Mouse (Mus musculus) midbrain, embryonic 16.5 days (tissue): ENCODE results near the gene Gm20388. TPM values are rescaled to one million over a fixed set of nuclear protein-coding genes. Genes with fewer than 3 reads are reported as not detected.

Experiments
- ATAC-seq: fragments of 200-750 bp; cut with Nextera tagmentation; 2 replicates; pipeline ENCODE4 v1.8.0; 2017; ENCODE audit warnings: moderate TSS enrichment
- H3K27ac ChIP-seq: fragments of 300-500 bp; sonication (generic); 2 replicates; pipeline ENCODE4 v1.5.1; 2014; ENCODE audit warnings: mild to moderate bottlenecking, low read length, mixed read lengths
- H3K27me3 ChIP-seq: fragments of 300-500 bp; sonication (generic); 2 replicates; pipeline ENCODE4 v1.6.1; 2014; ENCODE audit warnings: low read depth, low read length, mixed read lengths; ENCODE audit not compliant: control insufficient read depth, insufficient read depth
- H3K36me3 ChIP-seq: fragments of 300-500 bp; sonication (generic); 2 replicates; pipeline ENCODE4 v1.6.1; 2014; ENCODE audit warnings: mild to moderate bottlenecking, low read length, moderate library complexity, mixed read lengths; ENCODE audit not compliant: control insufficient read depth, insufficient read depth
- H3K4me1 ChIP-seq: fragments of 300-500 bp; sonication (generic); 2 replicates; pipeline ENCODE4 v1.6.1; 2014; ENCODE audit warnings: mild to moderate bottlenecking, low read length, mixed read lengths; ENCODE audit not compliant: control insufficient read depth, insufficient read depth
- H3K4me2 ChIP-seq: fragments of 300-500 bp; sonication (generic); 2 replicates; pipeline ENCODE4 v1.6.1; 2014; ENCODE audit warnings: mild to moderate bottlenecking, low read length, mixed read lengths
- H3K4me3 ChIP-seq: fragments of 300-500 bp; sonication (generic); 2 replicates; pipeline ENCODE4 v1.5.1; 2014; ENCODE audit warnings: low read depth, mild to moderate bottlenecking, low read length, moderate library complexity, mixed read lengths
- H3K9ac ChIP-seq: fragments of 300-500 bp; sonication (generic); 2 replicates; pipeline ENCODE4 v1.6.1; 2014; ENCODE audit warnings: low read depth, low read length, mixed read lengths
- H3K9me3 ChIP-seq: fragments of 300-500 bp; sonication (generic); replicated peaks from 2 replicates; pipeline ENCODE4 v1.6.1; 2014; ENCODE audit warnings: mild to moderate bottlenecking, low read length, mixed read lengths; ENCODE audit not compliant: control insufficient read depth, poor library complexity, severe bottlenecking
- WGBS: fragments of 180-500 bp; shearing (Covaris S2); extraction: QIAGEN DNeasy Blood & Tissue Kit; methylation state at CpG from one replicate; pipeline ENCODE4 v1.1.7; 2014; 5-methylcytosine and 5-hydroxymethylcytosine counted together
- polyA plus RNA-seq: library from polyadenylated mRNA; unstranded; fragments of >200 nt; fragmentation: Nextera tagmentation; extraction: Ambion mirVana; gene quantifications from 2 replicates; pipeline ENCODE4 v1.2.1, GENCODE M21; 2015

Gm20388 gene
- polyA plus RNA-seq, 1 experiment from 2014 or later, result 7.5 TPM

DNA sequence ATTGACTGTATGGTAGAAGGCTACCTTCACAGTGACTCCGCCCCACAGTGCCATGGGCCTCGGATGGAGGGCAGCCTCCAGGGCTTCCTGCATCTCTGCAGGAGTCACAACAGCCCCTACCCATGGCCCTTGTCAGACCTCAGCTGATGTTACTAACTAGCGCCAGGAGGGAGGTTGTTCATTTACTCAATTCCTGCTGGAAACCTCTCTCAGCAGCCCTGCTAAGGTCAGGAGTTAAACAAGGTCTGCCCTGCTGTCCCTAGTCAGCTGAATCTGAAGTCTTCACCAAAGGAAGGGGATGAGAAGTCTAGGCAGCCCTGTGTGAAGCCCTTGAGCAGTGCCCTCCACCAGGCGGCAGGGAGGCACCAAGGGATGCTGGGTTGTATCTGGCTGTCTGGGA lies 2160.6 kb downstream of the Gm20388 start:
- Histone ChIP-seq H3K9me3 (no peaks in the 10 kb centered on the region), H3K27me3 (no peaks in the 10 kb centered on the region), H3K4me3 (no peak overlapping the region), H3K36me3 (no peaks in the 10 kb centered on the region), H3K4me2 (no peak overlapping the region), H3K9ac (no peak overlapping the region), H3K4me1 (no peaks in the 10 kb centered on the region; the same call in 1 of the 2 replicates), H3K27ac (no peak overlapping the region)
- WGBS, result 62% methylated on average over 4 of the region's 4 CpGs
- no peak for ATAC-seq

GRCm38 (mm10) chr8:122073964-122074363 lies 2163.3 kb downstream of the Gm20388 start:
- no peak overlapping the region for H3K4me2 ChIP-seq
- ATAC-seq, result no peak
- WGBS, result 79% methylated on average over 9 of the region's 9 CpGs
- H3K9ac ChIP-seq, result no peak overlapping the region
- H3K4me3 ChIP-seq, result no peak overlapping the region
- H3K4me1 ChIP-seq, result peaks cover 3% of the 10 kb centered on the region; the same call in 1 of the 2 replicates
- H3K27me3 ChIP-seq, result no peaks in the 10 kb centered on the region
- no peaks in the 10 kb centered on the region for H3K36me3 ChIP-seq
- H3K27ac ChIP-seq, result no peak overlapping the region
- no peaks in the 10 kb centered on the region for H3K9me3 ChIP-seq

DNA sequence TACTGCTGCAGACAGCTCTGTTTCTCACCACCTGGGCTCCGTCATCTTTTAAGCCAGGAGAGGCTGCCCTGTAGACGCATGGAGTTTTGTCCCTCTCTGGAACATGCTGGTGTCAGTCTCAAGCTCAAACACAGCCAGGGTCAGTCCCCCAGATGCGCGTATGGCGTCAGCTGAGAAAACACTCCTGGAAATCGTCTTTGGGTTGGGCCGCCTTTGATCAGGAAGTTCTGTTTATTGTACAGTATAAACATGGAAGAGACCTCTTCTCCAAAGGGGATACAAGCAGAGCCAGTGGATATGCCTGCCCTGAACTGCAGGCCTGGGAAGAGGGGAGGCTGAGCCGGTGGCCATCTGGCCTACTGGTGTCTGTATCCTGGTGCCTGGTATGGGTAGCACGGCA lies 2163.8 kb downstream of the Gm20388 start:
- no peak overlapping the region for H3K4me3 ChIP-seq
- H3K9ac ChIP-seq, result no peak overlapping the region
- no peak for ATAC-seq
- H3K27me3 ChIP-seq, result no peaks in the 10 kb centered on the region
- no peaks in the 10 kb centered on the region for H3K9me3 ChIP-seq
- H3K27ac ChIP-seq, result no peak overlapping the region
- no peaks in the 10 kb centered on the region for H3K36me3 ChIP-seq
- no peak overlapping the region for H3K4me2 ChIP-seq
- peaks cover 3% of the 10 kb centered on the region; the same call in 1 of the 2 replicates for H3K4me1 ChIP-seq
- 88% methylated on average over 9 of the region's 9 CpGs for WGBS

GRCm38 (mm10) chr8:122074977-122075376 lies 2164.3 kb downstream of the Gm20388 start:
- Histone ChIP-seq H3K9me3 (no peaks in the 10 kb centered on the region), H3K27me3 (no peaks in the 10 kb centered on the region), H3K4me2 (no peak overlapping the region), H3K36me3 (no peaks in the 10 kb centered on the region), H3K27ac (no peak overlapping the region), H3K4me1 (peaks cover 3% of the 10 kb centered on the region; the same call in 1 of the 2 replicates), H3K4me3 (no peak overlapping the region), H3K9ac (no peak overlapping the region)
- WGBS, result 82% methylated on average over 4 of the region's 4 CpGs
- no peak for ATAC-seq

DNA sequence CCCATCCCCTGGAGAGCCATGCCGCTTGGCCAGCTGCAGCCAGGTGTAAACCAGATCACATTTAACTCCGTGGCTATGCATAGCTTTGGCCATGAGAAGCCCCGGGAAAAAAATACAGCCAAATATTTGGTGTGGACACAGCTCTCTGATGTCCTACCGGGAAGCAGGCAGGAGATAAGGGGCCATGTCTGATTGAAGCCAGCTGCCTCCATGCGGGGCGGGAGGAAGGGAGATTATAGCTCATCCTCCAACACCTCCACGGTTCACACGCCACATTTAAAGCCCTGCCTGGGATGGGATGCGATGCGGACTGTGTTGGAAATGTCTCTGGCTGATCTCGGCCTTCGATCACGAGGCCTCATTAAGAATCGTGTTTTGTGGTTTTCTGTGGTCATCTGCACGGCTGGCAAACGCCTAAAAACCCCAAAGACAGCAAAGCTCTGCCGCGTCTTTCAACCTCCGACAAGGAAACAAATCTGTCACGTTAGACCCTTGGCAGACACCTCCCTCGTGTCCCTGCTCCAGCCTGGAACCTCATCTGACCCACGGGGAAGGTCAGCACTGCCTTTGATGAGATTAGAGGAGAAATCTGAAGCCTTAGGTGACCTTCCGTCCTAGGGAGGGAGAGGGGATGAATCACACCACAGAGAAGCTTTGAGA lies 2165.7 kb downstream of the Gm20388 start:
- Histone ChIP-seq H3K4me3 (no peak overlapping the region), H3K4me2 (no peak overlapping the region), H3K9ac (peak overlapping the region; percentile 13; the same call in 1 of the 2 replicates), H3K27me3 (no peaks in the 10 kb centered on the region), H3K4me1 (peaks cover 3% of the 10 kb centered on the region; the same call in 1 of the 2 replicates), H3K9me3 (no peaks in the 10 kb centered on the region), H3K36me3 (no peaks in the 10 kb centered on the region), H3K27ac (no peak overlapping the region)
- no peak for ATAC-seq
- WGBS, result 35% methylated on average over 23 of the region's 23 CpGs

DNA sequence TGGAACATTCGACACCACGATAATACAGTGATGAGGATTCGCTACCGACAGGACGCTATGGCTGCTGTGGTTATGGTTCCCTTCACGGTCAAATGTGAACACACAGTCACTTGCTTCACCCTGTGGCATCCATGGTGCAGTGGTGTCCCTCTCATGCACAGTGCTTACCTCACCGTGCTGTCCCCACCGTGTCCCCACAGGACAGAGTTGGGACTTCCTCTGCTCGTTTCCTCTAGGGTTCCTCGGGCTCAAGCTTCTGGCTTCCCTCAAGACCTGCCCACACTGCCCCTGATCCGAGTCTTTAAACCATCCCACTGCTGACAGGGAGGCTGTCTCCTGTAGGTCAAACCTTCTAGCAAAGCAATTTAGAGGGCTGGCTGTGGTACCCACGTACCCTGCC lies 2167.7 kb downstream of the Gm20388 start:
- Histone ChIP-seq H3K9ac (no peak overlapping the region), H3K36me3 (no peaks in the 10 kb centered on the region), H3K27ac (no peak overlapping the region), H3K27me3 (no peaks in the 10 kb centered on the region), H3K4me3 (no peak overlapping the region), H3K4me2 (no peak overlapping the region), H3K9me3 (no peaks in the 10 kb centered on the region), H3K4me1 (peaks cover 3% of the 10 kb centered on the region; the same call in 1 of the 2 replicates)
- WGBS, result 88% methylated on average over 12 of the region's 12 CpGs
- no peak for ATAC-seq

- H3K4me2 ChIP-seq, result no peak overlapping the region
- 57% methylated on average over 6 of the region's 6 CpGs for WGBS
- H3K9me3 ChIP-seq, result no peaks in the 10 kb centered on the region
- peaks cover 3% of the 10 kb centered on the region; the same call in 1 of the 2 replicates for H3K4me1 ChIP-seq
- no peak overlapping the region for H3K9ac ChIP-seq
- H3K36me3 ChIP-seq, result no peaks in the 10 kb centered on the region
- no peak overlapping the region for H3K4me3 ChIP-seq
- no peaks in the 10 kb centered on the region for H3K27me3 ChIP-seq
- ATAC-seq, result no peak
- no peak overlapping the region for H3K27ac ChIP-seq
Measured at GRCm38 (mm10) chr8:122079093-122079492, 2168.5 kb downstream of the Gm20388 start.

GRCm38 (mm10) chr8:122080347-122080746 lies 2169.7 kb downstream of the Gm20388 start:
- Histone ChIP-seq H3K9me3 (no peaks in the 10 kb centered on the region), H3K27ac (no peak overlapping the region), H3K4me1 (peaks cover 3% of the 10 kb centered on the region; the same call in 1 of the 2 replicates), H3K27me3 (no peaks in the 10 kb centered on the region), H3K9ac (no peak overlapping the region), H3K36me3 (no peaks in the 10 kb centered on the region), H3K4me3 (no peak overlapping the region), H3K4me2 (no peak overlapping the region)
- WGBS, result 53% methylated on average over 5 of the region's 5 CpGs
- ATAC-seq, result no peak

- Histone ChIP-seq H3K4me3 (no peak overlapping the region), H3K9me3 (no peaks in the 10 kb centered on the region), H3K4me1 (peaks cover 5% of the 10 kb centered on the region; the same call in 1 of the 2 replicates), H3K36me3 (no peaks in the 10 kb centered on the region), H3K4me2 (no peak overlapping the region), H3K27ac (no peak overlapping the region), H3K27me3 (no peaks in the 10 kb centered on the region), H3K9ac (no peak overlapping the region)
- no peak for ATAC-seq
- WGBS, result 86% methylated on average over 6 of the region's 6 CpGs
Measured at GRCm38 (mm10) chr8:122083401-122083800, 2172.8 kb downstream of the Gm20388 start.
